In the genomic region with DNA sequence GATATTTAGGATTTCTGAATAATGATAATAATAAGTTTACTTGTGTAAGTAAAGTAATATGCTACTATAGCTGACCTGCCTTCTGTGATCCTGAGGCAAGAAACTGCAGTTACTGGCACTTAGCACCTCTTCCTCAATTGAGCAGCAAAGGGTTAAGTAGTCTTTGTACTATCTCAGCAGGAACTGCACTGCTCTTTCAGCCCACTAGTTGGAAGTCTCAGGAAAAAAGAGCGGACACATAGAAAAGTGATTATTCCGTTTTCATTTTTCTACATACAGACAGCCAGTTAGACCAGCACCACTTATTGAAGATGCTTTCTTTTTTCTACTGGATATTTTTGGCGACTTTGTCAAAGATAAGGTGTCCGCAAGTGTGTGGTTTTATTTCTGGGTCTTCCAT, we compare ENCODE assay signal across 40 mouse cellular contexts. TPM values are rescaled to one million over a fixed set of nuclear protein-coding genes. Genes with fewer than 3 reads are reported as not detected.
"Had no signal": no experiment of that assay in that cellular context is flagged by ENCODE, and none has a peak within 500 bp of the region (broad histone marks: within the 10 kb centered on the region; RNA-seq: fewer than 3 reads in every experiment).

No protein-coding gene starts in this region.

RNA-seq across cellular contexts. Expression of a gene that starts 37.7 kb away (rescaled TPM):
- total RNA-seq: left cerebral cortex, postnatal 10 days; left cerebral cortex, postnatal 14 days; left cerebral cortex, postnatal 25 days; left cerebral cortex, postnatal 36 days; left cerebral cortex, postnatal 4 days; liver, adult 2 months; megakaryocyte progenitor cell, adult 5-6 weeks; megakaryocyte, adult 5-6 weeks; megakaryocyte-erythroid progenitor cell, adult 5-6 weeks; midbrain, postnatal 0 days; monocyte, adult 5-6 weeks had no signal
- polyA plus RNA-seq: limb, embryonic 10.5 days; limb, embryonic 11.5 days; limb, embryonic 12.5 days; limb, embryonic 13.5 days; limb, embryonic 14.5 days; limb, embryonic 15.5 days; liver, adult 2 months; liver, embryonic 11.5 days; liver, embryonic 12.5 days; liver, embryonic 13.5 days; liver, embryonic 14.5 days; liver, embryonic 15.5 days; liver, embryonic 16.5 days; liver, postnatal 0 days; lung, adult 2 months; lung, embryonic 14.5 days; lung, embryonic 15.5 days; lung, embryonic 16.5 days; lung, postnatal 0 days; macrophage; midbrain, embryonic 10.5 days; midbrain, embryonic 11.5 days; midbrain, embryonic 12.5 days; midbrain, embryonic 13.5 days; midbrain, embryonic 14.5 days; midbrain, embryonic 15.5 days; midbrain, embryonic 16.5 days; midbrain, postnatal 0 days; myocyte; neural tube, embryonic 11.5 days; neural tube, embryonic 12.5 days had no signal
